Mouse (Mus musculus) urinary bladder, postnatal 25 days (tissue): ENCODE data around the gene Sult2b1.

Source experiments
- DNase-seq: peaks from one replicate; pipeline ENCODE4 v3.0.0; 2022; ENCODE audit warnings: low spot score

The Sult2b1 gene

DNA sequence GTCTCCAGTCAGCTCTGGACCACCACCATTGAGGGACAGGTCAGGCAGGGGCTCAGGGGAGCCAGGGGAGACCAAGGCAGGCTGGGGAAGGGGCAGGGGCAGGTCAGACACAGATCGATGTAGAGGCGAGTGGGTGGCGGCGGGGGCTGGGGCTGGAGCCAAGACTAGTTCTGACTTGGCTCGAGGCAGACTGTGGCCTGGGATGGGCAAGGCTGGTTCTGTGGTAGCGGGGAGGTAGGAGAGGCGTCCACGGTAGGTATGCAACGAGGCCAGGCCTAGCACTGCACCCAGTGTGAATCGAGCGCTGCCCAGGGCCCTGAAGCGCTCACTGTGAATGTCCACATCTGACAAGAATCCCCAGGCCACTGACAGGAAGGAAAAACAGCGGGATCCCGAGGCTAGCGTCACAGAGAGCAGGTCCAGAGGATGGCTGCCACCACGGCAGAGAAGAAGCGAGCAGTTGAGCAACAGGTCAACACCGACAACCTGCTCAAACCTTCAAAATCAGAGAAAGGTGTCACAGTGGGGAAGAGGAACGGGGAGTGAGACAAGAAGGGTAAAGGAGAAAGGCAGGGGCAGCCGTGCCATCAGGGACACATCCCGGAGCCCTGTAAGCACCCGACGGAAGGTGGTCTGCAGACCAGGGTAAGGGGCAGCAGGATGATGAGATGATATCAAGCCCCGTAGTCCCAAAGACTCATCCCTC lies 73.0 kb downstream of the Sult2b1 start:
- no peak for DNase-seq

DNA sequence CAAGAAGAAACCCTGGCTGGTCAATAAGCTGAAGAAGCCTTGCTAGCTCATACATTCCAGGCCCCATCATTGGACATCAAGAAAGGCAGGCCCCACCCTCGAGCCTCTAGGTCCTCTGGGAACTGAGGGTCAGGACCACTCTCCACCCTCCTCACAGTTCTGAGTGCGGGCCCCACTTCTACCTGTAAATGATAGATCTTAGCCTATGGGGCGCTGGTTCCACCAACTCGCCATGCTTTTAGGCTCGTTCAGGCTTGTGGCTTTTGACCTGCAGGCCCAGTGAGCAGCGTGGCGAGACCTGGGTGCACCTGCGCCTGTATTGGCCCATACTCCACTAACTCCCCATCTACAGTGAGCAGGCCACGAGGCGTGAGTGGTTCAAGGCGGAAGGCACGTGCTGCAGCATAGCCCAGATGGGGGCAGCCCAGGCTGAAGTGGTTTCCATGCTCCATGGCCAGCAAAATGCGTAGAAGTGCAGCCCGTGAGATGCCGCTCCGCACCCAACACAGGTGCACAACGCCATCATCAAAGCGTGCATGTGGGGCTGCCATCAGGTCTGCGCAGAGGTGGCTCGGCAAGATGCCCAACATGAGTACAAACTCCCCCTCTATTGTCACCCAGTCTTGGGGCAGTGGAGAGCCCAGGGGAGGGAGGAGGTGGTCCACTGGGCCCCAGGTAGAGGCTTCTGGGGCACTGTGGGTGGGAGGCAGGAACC lies 73.8 kb downstream of the Sult2b1 start:
- DNase-seq, result no peak

DNA sequence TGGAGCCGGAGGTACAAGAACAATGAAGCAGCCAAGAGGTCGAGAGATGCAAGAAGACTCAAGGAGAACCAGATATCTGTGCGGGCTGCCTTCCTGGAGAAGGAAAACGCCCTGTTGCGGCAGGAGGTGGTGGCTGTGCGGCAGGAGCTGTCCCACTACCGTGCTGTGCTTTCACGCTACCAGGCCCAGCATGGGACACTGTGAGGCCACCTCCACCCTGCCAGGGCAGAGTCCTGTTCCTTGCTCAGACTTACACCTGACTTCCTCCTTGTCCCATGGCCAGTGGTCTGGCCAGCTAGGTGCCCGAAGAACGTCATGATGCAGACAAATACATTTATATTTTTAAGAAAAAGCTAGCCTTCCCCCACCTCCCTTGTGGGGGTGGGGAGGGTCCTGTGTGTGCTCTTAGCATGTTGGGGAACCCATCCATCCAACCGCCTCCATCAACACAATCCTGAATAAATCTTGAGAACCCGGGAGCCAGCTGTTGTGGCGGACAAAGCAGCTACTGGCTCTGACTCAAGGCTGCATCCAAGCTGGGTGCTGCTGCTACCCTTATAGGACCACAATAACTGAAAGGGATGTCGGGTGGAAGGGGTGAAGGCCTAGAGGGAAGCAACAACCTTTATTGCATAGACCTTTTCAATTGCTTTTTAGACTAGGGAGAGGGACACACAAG lies 74.7 kb downstream of the Sult2b1 start:
- DNase-seq, result no peak

DNA sequence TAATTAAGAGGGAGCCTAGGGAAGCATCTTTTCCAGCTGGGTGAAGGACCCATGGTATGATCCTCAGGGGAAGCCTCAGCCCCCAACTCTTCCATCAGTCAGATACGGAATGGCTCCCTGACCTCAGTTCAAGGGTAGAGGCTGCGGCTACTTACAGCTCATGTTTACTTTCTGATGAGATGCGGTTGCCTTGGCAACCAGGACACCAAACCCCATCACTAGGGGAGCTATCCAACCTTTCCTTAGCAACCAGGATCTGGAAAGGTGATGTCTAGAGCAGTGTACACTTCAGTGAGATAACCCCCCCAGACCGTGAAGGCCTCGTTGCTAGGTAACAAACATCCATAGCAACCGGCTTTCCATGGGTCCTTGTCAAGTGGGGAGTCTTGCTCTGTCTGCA lies 75.4 kb downstream of the Sult2b1 start:
- no peak for DNase-seq

DNA sequence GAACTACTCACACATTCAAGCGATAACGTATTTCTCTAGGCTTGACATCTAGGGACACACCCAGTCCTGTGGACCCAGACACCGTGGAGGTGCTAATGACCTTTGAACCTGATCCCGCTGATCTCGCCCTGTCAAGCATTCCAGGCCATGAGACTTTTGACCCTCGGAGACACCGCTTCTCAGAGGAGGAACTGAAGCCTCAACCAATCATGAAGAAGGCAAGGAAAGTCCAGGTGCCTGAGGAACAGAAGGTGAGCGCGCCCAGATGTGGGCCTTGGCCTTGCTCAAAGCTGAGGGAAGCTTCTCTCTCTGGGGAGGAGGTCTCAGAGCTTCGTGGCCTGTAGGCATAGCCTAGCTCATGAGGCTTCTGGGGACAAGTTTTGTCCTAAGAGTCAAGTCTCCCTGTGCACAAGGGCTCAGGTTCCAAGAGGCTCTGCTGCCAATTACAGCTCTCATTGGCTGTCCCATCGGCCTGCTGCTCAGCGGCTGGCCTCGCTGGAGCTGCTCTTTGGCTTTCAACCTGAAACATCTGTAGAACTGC lies 76.2 kb downstream of the Sult2b1 start:
- DNase-seq, result no peak

DNA sequence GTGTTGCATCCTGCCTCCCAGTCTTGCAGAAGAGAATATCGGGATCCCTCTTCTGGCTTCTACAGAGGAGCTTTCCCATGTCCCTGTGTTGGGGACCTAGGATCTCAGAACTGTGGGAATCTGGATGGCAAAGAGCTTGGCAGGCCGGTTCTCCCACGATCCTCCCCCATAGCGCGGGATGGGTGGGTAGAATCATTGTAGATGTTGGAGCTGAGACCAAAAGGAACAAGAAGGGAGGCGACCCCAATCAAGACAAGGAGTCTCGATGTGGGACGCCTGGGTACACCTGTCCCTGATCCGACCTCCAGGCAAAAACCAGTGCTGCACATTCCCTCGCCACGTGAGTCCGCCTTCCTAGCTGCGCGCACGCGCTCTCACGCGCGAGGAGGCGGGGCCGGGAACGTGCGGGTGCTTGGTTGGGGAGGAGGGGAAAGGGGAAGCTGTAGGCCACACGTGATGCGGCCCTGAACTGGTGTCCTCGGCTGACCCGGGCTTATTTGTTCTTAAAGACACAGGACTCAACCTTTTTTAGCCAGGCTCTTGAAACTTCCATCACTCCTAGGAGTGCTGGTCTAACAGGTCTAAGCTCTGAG lies 77.0 kb downstream of the Sult2b1 start:
- DNase-seq, result peak; percentile 97

DNA sequence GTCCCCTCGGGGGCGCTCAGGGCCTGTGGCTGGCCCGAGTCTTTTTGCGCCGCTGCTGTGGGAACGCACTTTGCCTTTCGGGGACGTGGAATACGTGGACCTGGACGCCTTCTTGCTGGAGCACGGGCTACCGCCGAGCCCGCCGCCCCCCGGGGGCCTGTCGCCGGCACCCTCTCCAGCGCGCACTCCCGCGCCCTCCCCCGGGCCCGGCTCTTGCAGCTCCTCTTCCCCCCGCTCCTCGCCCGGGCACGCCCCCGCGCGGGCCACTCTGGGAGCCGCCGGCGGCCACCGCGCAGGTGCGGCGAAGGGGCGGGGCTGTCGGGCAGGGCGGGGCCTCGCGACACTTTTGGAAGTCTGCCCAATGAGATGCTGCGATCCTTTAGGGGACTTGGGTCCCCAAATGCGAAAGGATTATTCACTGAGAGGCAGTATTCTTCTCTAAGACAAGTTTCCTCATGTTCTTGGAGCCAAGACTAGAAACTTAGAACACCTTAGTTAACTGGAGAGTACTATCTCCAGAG lies 77.7 kb downstream of the Sult2b1 start:
- DNase-seq, result peak; percentile 93

DNA sequence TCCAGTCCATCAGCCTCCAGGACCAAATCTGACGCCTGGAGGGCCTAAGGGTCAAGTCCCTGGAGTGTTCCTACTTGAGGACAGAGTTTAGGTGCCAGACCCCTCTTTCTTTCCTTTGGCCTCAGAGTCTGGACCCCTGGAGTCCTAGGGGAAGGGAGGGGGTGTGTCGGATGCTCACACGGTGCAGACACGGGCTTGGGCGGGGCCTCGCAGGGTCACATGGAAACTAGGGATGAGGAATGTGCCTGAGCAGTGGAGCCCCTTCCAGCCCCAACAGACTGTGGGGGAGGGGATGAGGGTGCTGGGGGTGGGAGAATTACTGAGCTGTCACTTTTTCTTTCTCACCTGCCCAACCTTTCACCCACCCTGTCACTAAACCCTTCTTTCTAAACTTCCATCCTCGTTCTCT lies 78.6 kb downstream of the Sult2b1 start:
- DNase-seq, result peak; percentile 77

DNA sequence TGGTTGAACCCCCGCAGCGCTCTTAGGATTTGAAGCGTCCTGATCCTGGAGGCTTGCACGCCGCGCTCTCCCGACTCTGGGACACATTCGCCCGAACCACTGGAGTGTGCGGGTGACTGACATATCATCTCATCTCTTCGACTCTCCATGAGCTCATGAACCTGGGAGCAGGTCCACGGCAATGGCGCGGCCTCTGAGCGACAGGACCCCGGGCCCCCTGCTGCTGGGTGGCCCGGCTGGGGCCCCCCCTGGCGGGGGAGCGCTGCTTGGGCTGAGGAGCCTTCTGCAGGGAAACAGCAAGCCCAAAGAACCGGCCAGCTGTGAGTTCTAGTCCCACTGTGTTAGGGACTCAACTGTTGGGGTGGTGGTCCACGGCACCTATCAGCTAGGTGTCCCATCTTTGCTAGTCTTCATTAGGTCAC lies 79.0 kb downstream of the Sult2b1 start:
- DNase-seq, result no peak

DNA sequence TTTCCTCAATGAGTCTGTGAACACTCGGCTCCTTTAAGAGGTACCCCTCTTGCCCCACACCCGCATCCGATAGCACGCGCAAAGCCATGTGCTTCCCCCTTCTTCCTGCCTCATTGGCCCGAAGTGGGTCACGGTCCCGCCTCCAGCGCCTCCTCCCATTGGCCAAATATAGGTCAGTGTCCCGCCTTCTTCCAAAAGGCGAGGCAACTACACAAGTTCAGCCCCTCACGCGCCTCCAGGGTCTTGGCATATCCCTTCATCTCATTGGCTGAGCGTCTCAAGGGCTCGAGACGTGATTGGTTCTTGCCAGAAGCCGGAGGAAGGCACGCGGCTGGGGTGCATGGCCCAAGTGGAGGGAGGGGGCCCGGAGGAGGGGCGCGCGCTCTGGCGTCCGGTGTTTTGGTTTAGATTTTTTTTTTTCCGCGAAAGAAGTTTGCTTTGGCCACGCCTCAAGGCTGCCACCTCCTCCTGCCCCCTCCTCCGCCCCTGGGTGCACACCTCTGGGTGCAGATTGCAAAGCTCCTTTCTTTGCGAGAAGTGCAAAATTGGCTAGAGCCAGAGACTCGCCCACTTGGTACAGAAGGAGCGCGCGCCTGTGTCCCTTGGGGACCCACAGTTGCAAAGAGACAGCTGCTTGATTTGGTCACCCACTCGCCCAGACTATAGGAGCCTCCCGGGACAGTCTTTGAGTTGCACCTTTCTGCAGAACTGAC lies 79.6 kb downstream of the Sult2b1 start, which contains the start of gene Dbp:
Gene Dbp (plus strand): TSS at position 359 of the 713 bp plus-strand sequence.
- peak; percentile 91 for DNase-seq

DNA sequence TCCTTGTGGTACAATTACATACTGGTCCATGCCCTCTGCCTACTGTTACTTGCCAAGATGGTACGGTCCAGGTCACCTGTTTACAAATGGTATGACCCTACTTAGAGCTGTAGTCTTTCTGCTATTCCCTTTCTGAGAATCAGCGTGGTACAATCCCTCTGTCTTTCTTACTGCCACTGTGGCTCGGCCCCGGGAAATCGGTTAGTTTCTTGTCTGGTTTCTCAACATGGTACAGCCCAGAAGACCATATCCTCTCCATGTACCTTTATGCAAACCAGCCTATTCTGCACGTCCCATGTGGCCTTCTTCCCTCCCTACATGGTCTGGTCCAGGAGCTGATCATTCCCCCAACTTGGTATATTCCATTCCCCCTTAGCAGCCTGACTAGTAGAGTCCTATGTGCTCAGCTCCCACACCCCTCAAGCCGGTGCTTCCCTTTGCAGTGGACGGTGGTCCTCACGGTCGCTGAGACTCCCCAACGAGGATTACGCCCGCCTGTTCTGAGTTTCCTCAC lies 80.4 kb downstream of the Sult2b1 start:
- peak; percentile 56 for DNase-seq

DNA sequence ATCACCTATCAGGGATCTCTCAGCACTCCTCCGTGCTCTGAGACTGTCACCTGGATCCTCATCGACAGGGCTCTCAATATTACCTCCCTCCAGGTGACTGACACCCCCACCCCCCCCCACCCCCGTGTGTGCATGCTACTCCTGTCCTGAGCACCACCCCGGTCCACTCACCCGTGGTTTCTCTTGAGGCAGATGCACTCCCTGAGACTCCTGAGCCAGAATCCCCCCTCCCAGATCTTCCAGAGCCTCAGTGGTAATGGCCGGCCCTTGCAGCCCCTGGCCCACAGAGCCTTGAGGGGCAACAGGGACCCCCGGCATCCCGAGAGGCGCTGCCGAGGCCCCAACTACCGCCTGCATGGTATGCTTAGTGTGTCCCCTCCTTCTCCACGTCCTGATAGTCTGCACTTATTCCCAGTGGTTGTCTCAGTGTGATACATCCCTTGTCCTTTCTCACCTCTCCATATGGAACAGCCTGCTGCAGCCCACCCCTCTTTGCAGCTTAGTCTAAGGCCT lies 80.9 kb downstream of the Sult2b1 start:
- DNase-seq, result peak; percentile 8

DNA sequence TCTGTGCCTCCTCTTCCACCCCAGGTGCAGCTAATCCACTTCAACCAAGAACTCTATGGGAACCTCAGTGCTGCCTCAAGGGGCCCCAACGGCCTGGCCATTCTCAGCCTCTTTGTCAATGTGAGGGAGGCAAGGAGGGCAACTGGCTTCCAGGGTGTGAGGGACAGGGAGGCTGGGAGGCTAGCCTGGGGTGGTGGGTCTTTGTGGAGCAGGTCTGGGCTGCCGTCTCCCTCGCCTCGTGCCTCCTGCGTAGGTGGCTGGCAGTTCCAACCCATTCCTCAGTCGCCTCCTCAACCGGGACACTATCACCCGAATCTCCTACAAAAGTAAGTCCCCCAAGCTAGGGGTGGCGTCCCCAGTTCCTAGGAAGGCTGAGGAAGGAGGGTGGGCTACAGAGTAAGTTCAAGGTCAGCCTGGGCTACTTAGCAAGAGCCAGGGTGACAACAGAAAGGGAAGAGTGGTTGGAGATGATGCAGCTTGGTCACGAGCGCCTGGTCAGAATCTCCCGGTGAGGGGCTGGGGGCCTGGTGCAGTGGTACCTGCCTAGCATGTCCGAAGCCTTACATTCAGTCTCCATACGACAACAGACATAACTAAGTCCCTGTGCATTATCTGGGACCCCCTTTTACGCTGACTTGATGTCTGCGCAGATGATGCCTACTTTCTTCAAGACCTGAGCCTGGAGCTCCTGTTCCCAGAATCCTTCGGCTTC lies 81.5 kb downstream of the Sult2b1 start:
- DNase-seq, result no peak

DNA sequence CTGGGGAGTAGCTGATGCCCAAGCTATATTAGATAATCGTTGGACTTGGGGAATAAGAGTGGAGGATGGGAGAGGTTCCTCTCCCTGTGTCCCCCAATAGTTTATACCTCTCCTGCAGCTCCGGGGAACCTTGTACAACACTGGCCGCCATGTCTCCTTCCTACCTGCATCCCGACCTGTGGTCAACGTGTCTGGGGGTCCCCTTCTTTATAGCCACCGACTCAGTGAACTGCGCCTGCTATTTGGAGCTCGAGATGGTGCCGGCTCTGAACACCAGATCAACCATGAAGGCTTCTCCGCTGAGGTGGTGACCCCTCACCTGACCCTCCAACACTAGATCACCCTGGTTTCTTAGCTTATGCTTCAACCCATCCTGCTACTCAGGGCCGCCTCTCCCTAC lies 82.2 kb downstream of the Sult2b1 start:
- no peak for DNase-seq

DNA sequence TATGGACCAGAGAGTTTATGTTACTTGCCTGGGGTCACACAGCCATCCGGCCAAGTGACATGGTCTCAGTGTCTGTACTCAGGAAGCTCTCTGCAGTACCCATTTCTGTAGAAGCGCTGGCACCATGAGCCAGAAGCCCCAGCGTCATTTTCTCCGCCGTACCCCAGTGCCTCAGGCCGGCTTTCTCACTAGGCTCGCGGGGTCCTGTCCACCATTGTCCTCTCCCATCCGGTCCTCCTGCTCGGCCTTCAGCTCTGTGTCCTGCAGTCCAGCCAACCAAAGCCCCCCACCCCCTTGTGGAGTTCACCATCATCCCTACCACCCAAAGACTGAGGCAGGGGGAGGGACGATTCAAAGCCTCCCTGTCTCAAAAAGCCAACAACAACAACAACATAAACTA lies 82.9 kb downstream of the Sult2b1 start:
- DNase-seq, result no peak

DNA sequence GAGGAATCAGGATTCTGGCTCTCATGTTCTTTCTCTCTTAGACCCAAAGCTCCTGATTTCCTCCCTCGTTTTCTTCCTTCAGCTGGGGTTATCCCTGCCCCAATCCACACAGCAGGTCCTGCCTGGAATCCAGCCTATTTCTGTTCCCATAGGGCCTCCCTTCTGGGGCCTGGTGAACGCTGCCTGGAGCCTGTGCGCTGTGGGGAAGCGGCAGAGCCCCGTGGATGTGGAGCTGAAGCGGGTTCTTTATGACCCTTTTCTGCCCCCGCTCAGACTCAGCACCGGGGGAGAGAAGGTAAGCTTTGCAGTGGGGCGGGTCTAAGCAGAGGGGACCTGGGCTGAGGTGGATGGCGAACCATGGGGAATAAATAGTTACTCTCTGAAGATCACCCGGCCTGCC lies 83.4 kb downstream of the Sult2b1 start:
- DNase-seq, result no peak

DNA sequence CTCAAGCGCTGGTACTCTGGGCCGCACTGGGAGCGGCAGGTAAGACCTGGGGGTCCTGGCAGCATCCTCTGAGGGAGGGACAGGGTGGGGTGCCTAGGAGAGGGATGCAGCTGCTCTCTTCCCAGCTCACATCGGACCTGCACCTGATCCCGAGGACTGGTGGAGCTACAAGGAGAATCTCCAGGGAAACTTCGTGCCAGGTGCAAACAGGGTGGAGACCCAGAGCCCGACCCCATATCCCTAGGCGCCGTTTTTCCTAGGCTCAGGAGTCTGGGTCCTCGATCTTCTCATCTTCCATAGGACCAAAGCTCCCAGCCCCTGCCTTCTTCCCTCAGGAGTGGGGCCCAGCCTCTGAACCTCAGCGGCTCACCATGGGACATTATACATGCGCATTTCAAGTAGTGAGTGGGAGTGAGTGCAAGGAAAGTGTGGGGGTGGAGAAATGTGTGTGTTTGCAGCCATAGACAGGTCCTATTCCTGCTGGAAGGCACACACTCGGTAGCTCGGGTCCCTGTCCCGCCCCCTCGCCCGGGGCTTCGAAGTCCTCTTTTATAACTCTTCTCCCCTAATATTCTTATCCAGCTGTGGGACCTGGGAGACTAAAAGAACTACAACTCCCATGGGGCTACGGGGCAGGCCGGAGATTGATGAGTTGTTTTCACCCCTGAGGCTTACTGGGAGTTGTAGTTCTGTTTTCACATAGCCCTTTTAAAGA lies 84.0 kb downstream of the Sult2b1 start:
- no peak for DNase-seq

DNA sequence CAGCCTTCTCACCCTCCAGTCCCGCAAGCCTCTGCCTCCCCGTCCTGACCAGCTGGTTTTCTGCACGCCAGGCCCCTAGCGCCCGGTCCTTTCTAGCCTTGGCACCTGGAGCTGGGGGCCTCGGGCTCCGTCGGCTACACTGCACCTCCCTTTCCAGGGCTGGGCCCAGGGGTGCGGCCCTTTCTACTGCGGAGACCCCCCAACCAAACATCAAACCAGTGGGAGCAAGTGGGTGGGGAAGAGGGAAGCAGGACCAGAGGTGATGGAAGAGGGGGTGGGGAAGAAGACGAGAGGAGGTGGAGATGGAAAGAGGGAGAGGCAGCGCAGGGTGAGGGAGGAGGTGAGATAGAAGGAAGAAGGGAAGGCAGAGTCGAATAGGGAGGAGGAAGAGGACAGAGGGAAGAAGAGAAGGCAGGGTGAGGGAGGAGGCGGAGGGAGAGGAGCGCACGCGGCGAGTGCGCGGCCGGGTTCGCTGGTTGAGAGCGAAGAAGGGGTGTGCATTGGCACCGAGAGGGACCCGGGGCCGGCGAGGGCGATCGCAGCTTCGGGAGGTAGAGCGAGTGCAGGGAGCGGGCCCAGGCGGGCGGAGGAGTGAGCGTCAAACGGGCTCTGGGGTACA lies 84.8 kb downstream of the Sult2b1 start, which contains the start of gene Car11:
Gene Car11 (plus strand): TSS at position 321 of the 619 bp plus-strand sequence.
- no peak for DNase-seq

DNA sequence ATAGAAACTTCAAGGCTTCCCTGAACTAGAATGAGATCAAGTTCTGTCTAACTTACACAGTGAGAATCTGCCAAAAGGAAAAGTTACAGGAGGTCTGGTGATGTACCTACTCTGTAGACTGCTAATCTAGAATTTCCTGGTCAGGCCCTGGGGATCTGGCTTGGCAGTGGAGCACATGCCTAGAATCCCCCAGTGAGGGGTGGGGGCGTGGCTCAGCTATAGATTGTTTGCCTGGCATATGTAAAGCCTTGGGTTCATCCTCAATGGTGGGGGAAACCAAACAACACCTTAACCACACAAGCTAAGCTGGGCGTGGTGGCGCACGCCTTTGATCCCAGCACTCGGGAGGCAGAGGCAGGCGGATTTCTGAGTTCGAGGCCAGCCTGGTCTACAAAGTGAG lies 86.6 kb downstream of the Sult2b1 start:
- no peak for DNase-seq
